Mouse (Mus musculus) mouse embryonic stem cell (cell line): ENCODE measurements around the gene Mrps25.

Experiments used
- in situ Hi-C, 2 experiments: fragments of 300-500 bp; cut with MboI; formaldehyde crosslinking; loops; 1 replicate in 1 of 2; 3 replicates in 1 of 2; pipeline ENCODE4 v1.14.3; 2019 to 2020; ENCODE audit warnings: low sequenced_read_pairs in 2 of 2, low pct_unique_long_range_greater_than_20kb in 1 of 2, mixed read lengths in 1 of 2; ENCODE audit not compliant: unreplicated experiment in 1 of 2

Mrps25 gene

GRCm38 (mm10) chr6:92132021-92132911 lies 51.6 kb downstream of the Mrps25 start:
- in situ Hi-C loops = no loop called here

GRCm38 (mm10) chr6:92131456-92131855 lies 52.4 kb downstream of the Mrps25 start:
- in situ Hi-C loops = no loop called here

- in situ Hi-C loops = no loop called here
Measured at GRCm38 (mm10) chr6:92126861-92127468, 56.9 kb downstream of the Mrps25 start.

GRCm38 (mm10) chr6:92124547-92124946 lies 59.3 kb downstream of the Mrps25 start:
- in situ Hi-C loops = no loop called here
